ENCODE assay signal across 9 mouse cellular contexts in genomic region chr11:54903339-54903738, GRCm38 (mm10). TPM values are rescaled to one million over a fixed set of nuclear protein-coding genes. Genes with fewer than 3 reads are reported as not detected.
A peak's percentile ranks its signal among the peaks of the same experiment; 100 is the strongest.
DNase-seq lines count a peak whose midpoint lies in the region; ATAC-seq and TF ChIP-seq lines count a peak whose summit lies in the region.
"Had no signal": no experiment of that assay in that cellular context is flagged by ENCODE, and none has a peak within 500 bp of the region (broad histone marks: within the 10 kb centered on the region; RNA-seq: fewer than 3 reads in every experiment).

No protein-coding gene starts in this region.

- no peaks in the 10 kb centered on the region for H3K27me3 ChIP-seq in kidney, embryonic 16.5 days (ENCODE audit: insufficient read depth, low read length)
- no peaks in the 10 kb centered on the region for H3K27me3 ChIP-seq in intestine, embryonic 16.5 days (replicated peaks; ENCODE audit: control insufficient read depth, insufficient read depth, low read length)
- H3K27me3 ChIP-seq in midbrain, postnatal 0 days (ENCODE audit: insufficient read depth, low read length): no peaks in the 10 kb centered on the region

- TF ChIP-seq CTCF in embryonic fibroblast, embryonic 13.5 days (IDR thresholded peaks at IDR 0.05; ENCODE audit: borderline replicate concordance, insufficient read depth, low read length): no peak
- TF ChIP-seq CTCF in midbrain, postnatal 0 days (IDR thresholded peaks at IDR 0.05): no peak

- H3K4me2 ChIP-seq in kidney, embryonic 16.5 days (replicated peaks; ENCODE audit: low read depth, low read length): peak overlapping the region; percentile 95
- H3K4me2 ChIP-seq in intestine, embryonic 16.5 days (ENCODE audit: low read depth, low read length): peak overlapping the region; percentile 89
- peak overlapping the region; percentile 95 for H3K4me2 ChIP-seq in midbrain, postnatal 0 days (ENCODE audit: low read depth, low read length, poor library complexity, severe bottlenecking)

- no peak for TF ChIP-seq POLR2A in embryonic fibroblast, embryonic 13.5 days (IDR thresholded peaks at IDR 0.05; ENCODE audit: low read depth, low read length)

- 67% methylated on average over 5 of the region's 5 CpGs for WGBS in kidney, embryonic 16.5 days
- 63% methylated on average over 5 of the region's 5 CpGs for WGBS in intestine, embryonic 16.5 days
- 71% methylated on average over 5 of the region's 5 CpGs for WGBS in midbrain, postnatal 0 days

- H3K9me3 ChIP-seq in kidney, embryonic 16.5 days (ENCODE audit: low read length): no peaks in the 10 kb centered on the region
- H3K9me3 ChIP-seq in intestine, embryonic 16.5 days (ENCODE audit: control insufficient read depth, low read length): no peaks in the 10 kb centered on the region
- no peaks in the 10 kb centered on the region for H3K9me3 ChIP-seq in midbrain, postnatal 0 days (ENCODE audit: low read length)

- DNase-seq in kidney, postnatal 14 days: no peak
- DNase-seq in midbrain, postnatal 0 days (ENCODE audit: low spot score): no peak
- DNase-seq in urinary bladder, adult 2 months (ENCODE audit: low spot score): no peak
- DNase-seq in yolk sac, embryonic 10.5 days (ENCODE audit: low spot score): no peak
- no peak for DNase-seq in urinary bladder, postnatal 25 days (ENCODE audit: low spot score)

- H3K36me3 ChIP-seq in kidney, embryonic 16.5 days (ENCODE audit: insufficient read depth, low read length): no peaks in the 10 kb centered on the region
- 0 out of 2 replicates have a peak, but pooled peaks cover 2% of the 10 kb centered on the region for H3K36me3 ChIP-seq in intestine, embryonic 16.5 days (ENCODE audit: control insufficient read depth, insufficient read depth, low read length)
- no peaks in the 10 kb centered on the region for H3K36me3 ChIP-seq in midbrain, postnatal 0 days (ENCODE audit: insufficient read depth, low read length)

- no peak overlapping the region for H3K27ac ChIP-seq in kidney, embryonic 16.5 days (ENCODE audit: low read length)
- H3K27ac ChIP-seq in embryonic fibroblast, embryonic 13.5 days (ENCODE audit: insufficient read depth, low read length): no peak overlapping the region
- peak overlapping the region; percentile 67 for H3K27ac ChIP-seq in intestine, embryonic 16.5 days (ENCODE audit: low read length)
- no peak overlapping the region for H3K27ac ChIP-seq in midbrain, postnatal 0 days (ENCODE audit: low read depth, low read length)

- H3K4me3 ChIP-seq in kidney, embryonic 16.5 days (ENCODE audit: low read length): peak overlapping the region; percentile 58
- peak overlapping the region; percentile 9; the same call in 1 of the 2 replicates for H3K4me3 ChIP-seq in embryonic fibroblast, embryonic 13.5 days (ENCODE audit: insufficient read depth, low read length)
- peak overlapping the region; percentile 66 for H3K4me3 ChIP-seq in intestine, embryonic 16.5 days (ENCODE audit: low read length)
- H3K4me3 ChIP-seq in midbrain, postnatal 0 days (ENCODE audit: low read depth, low read length): peak overlapping the region; percentile 48
- H3K4me3 ChIP-seq: myocyte had no signal

- H3K9ac ChIP-seq in kidney, embryonic 16.5 days (replicated peaks; ENCODE audit: low read length): peak overlapping the region; percentile 69
- H3K9ac ChIP-seq in intestine, embryonic 16.5 days (ENCODE audit: low read depth, low read length): peak overlapping the region; percentile 74
- H3K9ac ChIP-seq in midbrain, postnatal 0 days (replicated peaks; ENCODE audit: low read length, poor library complexity, severe bottlenecking): no peak overlapping the region

- peaks cover 19% of the 10 kb centered on the region for H3K4me1 ChIP-seq in kidney, embryonic 16.5 days (ENCODE audit: insufficient read depth, low read length)
- no peaks in the 10 kb centered on the region for H3K4me1 ChIP-seq in embryonic fibroblast, embryonic 13.5 days (ENCODE audit: control insufficient read depth, insufficient read depth, low read length)
- H3K4me1 ChIP-seq in intestine, embryonic 16.5 days (ENCODE audit: control insufficient read depth, insufficient read depth, low read length): peaks cover 33% of the 10 kb centered on the region
- H3K4me1 ChIP-seq in midbrain, postnatal 0 days (ENCODE audit: insufficient read depth, low read length): peaks cover 2% of the 10 kb centered on the region; the same call in 1 of the 2 replicates

- ATAC-seq in kidney, embryonic 16.5 days (ENCODE audit: low FRiP score, low TSS enrichment): no peak
- no peak for ATAC-seq in intestine, embryonic 16.5 days
- ATAC-seq in midbrain, postnatal 0 days (ENCODE audit: low FRiP score): no peak

RNA-seq across cellular contexts. Expression of gene Gpx3, which starts 1.1 kb away (rescaled TPM):
- 262 and 297 TPM in 2 replicates for polyA plus RNA-seq in kidney, embryonic 16.5 days (2015; fragmentation: Nextera tagmentation; extraction: Ambion mirVana)
- 58.7 and 65.8 TPM in 2 replicates for polyA plus RNA-seq in embryonic fibroblast, embryonic 13.5 days (2011; ENCODE audit: insufficient read length, low read depth, missing spikeins)
- 511 and 784 TPM in 2 replicates for polyA plus RNA-seq in intestine, embryonic 16.5 days (2015; fragmentation: Nextera tagmentation; extraction: Ambion mirVana)
- total RNA-seq in midbrain, postnatal 0 days (2014; rRNA removed): 14.6 and 23.1 TPM in 2 replicates
- polyA plus RNA-seq in midbrain, postnatal 0 days (2015; fragmentation: Nextera tagmentation; extraction: Ambion mirVana): 69.3 and 70.3 TPM in 2 replicates
- polyA plus RNA-seq in urinary bladder, adult 2 months (2012; rRNA removed): 53.0 and 110 TPM in 2 replicates

RNA-seq across cellular contexts. Expression of gene Hint1, which starts 37.2 kb away (rescaled TPM):
- 540 and 595 TPM in 2 replicates for polyA plus RNA-seq in kidney, embryonic 16.5 days (2015; fragmentation: Nextera tagmentation; extraction: Ambion mirVana)
- 330 and 372 TPM in 2 replicates for polyA plus RNA-seq in embryonic fibroblast, embryonic 13.5 days (2011; ENCODE audit: insufficient read length, low read depth, missing spikeins)
- 674 and 732 TPM in 2 replicates for polyA plus RNA-seq in intestine, embryonic 16.5 days (2015; fragmentation: Nextera tagmentation; extraction: Ambion mirVana)
- 475 and 586 TPM in 2 replicates for total RNA-seq in midbrain, postnatal 0 days (2014; rRNA removed)
- 1,006 and 1,130 TPM in 2 replicates for polyA plus RNA-seq in midbrain, postnatal 0 days (2015; fragmentation: Nextera tagmentation; extraction: Ambion mirVana)
- 453 and 489 TPM in 2 replicates for polyA plus RNA-seq in urinary bladder, adult 2 months (2012; rRNA removed)

RNA-seq across cellular contexts. Expression of gene Lyrm7, which starts 42.6 kb away (rescaled TPM):
- polyA plus RNA-seq in kidney, embryonic 16.5 days (2015; fragmentation: Nextera tagmentation; extraction: Ambion mirVana): 6.3 and 9.2 TPM in 2 replicates
- polyA plus RNA-seq in embryonic fibroblast, embryonic 13.5 days (2011; ENCODE audit: insufficient read length, low read depth, missing spikeins): 8.7 and 15.9 TPM in 2 replicates
- polyA plus RNA-seq in intestine, embryonic 16.5 days (2015; fragmentation: Nextera tagmentation; extraction: Ambion mirVana): 9.7 and 12.7 TPM in 2 replicates
- total RNA-seq in midbrain, postnatal 0 days (2014; rRNA removed): 3.2 and 5.2 TPM in 2 replicates
- 7.9 and 8.8 TPM in 2 replicates for polyA plus RNA-seq in midbrain, postnatal 0 days (2015; fragmentation: Nextera tagmentation; extraction: Ambion mirVana)
- 5.0 and 6.3 TPM in 2 replicates for polyA plus RNA-seq in urinary bladder, adult 2 months (2012; rRNA removed)

RNA-seq across cellular contexts. Expression of gene Tnip1, which starts 59.4 kb away (rescaled TPM):
- 20.2 and 22.0 TPM in 2 replicates for polyA plus RNA-seq in kidney, embryonic 16.5 days (2015; fragmentation: Nextera tagmentation; extraction: Ambion mirVana)
- 14.4 and 18.4 TPM in 2 replicates for polyA plus RNA-seq in embryonic fibroblast, embryonic 13.5 days (2011; ENCODE audit: insufficient read length, low read depth, missing spikeins)
- polyA plus RNA-seq in intestine, embryonic 16.5 days (2015; fragmentation: Nextera tagmentation; extraction: Ambion mirVana): 27.2 and 28.1 TPM in 2 replicates
- total RNA-seq in midbrain, postnatal 0 days (2014; rRNA removed): 19.2 and 20.9 TPM in 2 replicates
- polyA plus RNA-seq in midbrain, postnatal 0 days (2015; fragmentation: Nextera tagmentation; extraction: Ambion mirVana): 17.0 and 17.2 TPM in 2 replicates
- polyA plus RNA-seq in urinary bladder, adult 2 months (2012; rRNA removed): 19.5 and 25.0 TPM in 2 replicates

Comparison
In these comparisons a context has a peak if more than half of its experiments do, and no peak if none do; other contexts are left out.
1. H3K4me3 ChIP-seq: peak in every context shown above with its lines; median percentile 66 in intestine, embryonic 16.5 days; 58 in kidney, embryonic 16.5 days; 48 in midbrain, postnatal 0 days; 9 in embryonic fibroblast, embryonic 13.5 days.